Mouse (Mus musculus): ENCODE data around the gene Fbxw9. TPM values are rescaled to one million over a fixed set of nuclear protein-coding genes. Genes with fewer than 3 reads are reported as not detected.
A peak's percentile ranks its signal among the peaks of the same experiment; 100 is the strongest.

The Fbxw9 gene
- total and polyA plus RNA-seq, 3 experiments: 10.6 to 13.9 TPM; not detected in 1

GRCm38 (mm10) chr8:85035728-85036310, 24.0 kb upstream of the Fbxw9 start:
- H3K4me1 ChIP-seq (ENCODE audit: control insufficient read depth in 1 of 2, insufficient read depth in 2 of 2, low read length in 2 of 2): peaks cover 3 to 13% of the 10 kb centered on the region in 2 experiments
- peak; percentile 77 for DNase-seq (ENCODE audit: low read depth, low spot score)
- H3K36me3 ChIP-seq (ENCODE audit: control insufficient read depth in 1 of 2, insufficient read depth in 2 of 2, low read length in 2 of 2): peaks cover 5 to 25% of the 10 kb centered on the region in 2 experiments

GRCm38 (mm10) chr8:85036381-85036717, 23.5 kb upstream of the Fbxw9 start:
- no peak for DNase-seq (ENCODE audit: low read depth, low spot score)
- H3K9me3 ChIP-seq (replicated peaks; ENCODE audit: insufficient read depth, low read length): no peaks in the 10 kb centered on the region
- peak overlapping the region; percentile 96 for H3K9ac ChIP-seq (ENCODE audit: control insufficient read depth, low read depth, low read length, poor library complexity, severe bottlenecking)
- H3K4me3 ChIP-seq (ENCODE audit: control insufficient read depth in 1 of 2, insufficient read depth in 1 of 2, low read depth in 2 of 2, low read length in 2 of 2): peak overlapping the region; percentile 65 to 88
- TF ChIP-seq NRF1 (IDR thresholded peaks at IDR 0.05; ENCODE audit: insufficient read depth, low read depth, low read length, poor library complexity, severe bottlenecking) (no peak), POLR2AphosphoS2 (IDR thresholded peaks at IDR 0.05; ENCODE audit: low read length) (peak; percentile 87; the same call in 1 of the 2 replicates), RAD21 (IDR thresholded peaks at IDR 0.05; ENCODE audit: low read depth, low read length) (no peak), POLR2A (IDR thresholded peaks at IDR 0.05; ENCODE audit: control insufficient read depth in 1 of 2, insufficient read depth in 1 of 2, low read depth in 1 of 2, low read length in 2 of 2, poor library complexity in 1 of 2) (peak; percentile 27 to 84; a peak in 3 of 4 replicates), MAX (IDR thresholded peaks at IDR 0.05; ENCODE audit: low read length) (no peak), POLR2AphosphoS5 (IDR thresholded peaks at IDR 0.05; ENCODE audit: borderline replicate concordance, low read depth, low read length) (no peak), NELFE (IDR thresholded peaks at IDR 0.05; ENCODE audit: low read depth, low read length) (peak; percentile 53), TBP (IDR thresholded peaks at IDR 0.05; ENCODE audit: low read depth, low read length) (peak; percentile 97)
- H3K36me3 ChIP-seq (ENCODE audit: control insufficient read depth in 1 of 2, insufficient read depth in 2 of 2, low read length in 2 of 2): peaks cover 9 to 30% of the 10 kb centered on the region in 2 experiments
- peak overlapping the region; percentile 97 for H3K27ac ChIP-seq (ENCODE audit: control insufficient read depth, low read depth, low read length)
- peaks cover 49% of the 10 kb centered on the region for H3K79me2 ChIP-seq (ENCODE audit: control insufficient read depth, insufficient read depth, low read length, poor library complexity)
- peaks cover 3 to 15% of the 10 kb centered on the region in 2 experiments for H3K4me1 ChIP-seq (ENCODE audit: control insufficient read depth in 1 of 2, insufficient read depth in 2 of 2, low read length in 2 of 2)
- no peaks in the 10 kb centered on the region for H3K27me3 ChIP-seq (ENCODE audit: control insufficient read depth in 1 of 2, insufficient read depth in 2 of 2, low read length in 2 of 2)

More at GRCm38 (mm10) chr8:85035728-85036310, 24.0 kb upstream of the Fbxw9 start:
- Histone ChIP-seq H3K27ac (ENCODE audit: control insufficient read depth, low read depth, low read length) (peak overlapping the region; percentile 97), H3K9ac (ENCODE audit: control insufficient read depth, low read depth, low read length, poor library complexity, severe bottlenecking) (peak overlapping the region; percentile 96), H3K4me3 (ENCODE audit: control insufficient read depth in 1 of 2, insufficient read depth in 1 of 2, low read depth in 2 of 2, low read length in 2 of 2) (peak overlapping the region; percentile 65 to 88), H3K9me3 (replicated peaks; ENCODE audit: insufficient read depth, low read length) (no peaks in the 10 kb centered on the region), H3K79me2 (ENCODE audit: control insufficient read depth, insufficient read depth, low read length, poor library complexity) (peaks cover 44% of the 10 kb centered on the region), H3K27me3 (ENCODE audit: control insufficient read depth in 1 of 2, insufficient read depth in 2 of 2, low read length in 2 of 2) (no peaks in the 10 kb centered on the region)
- TF ChIP-seq POLR2AphosphoS5 (IDR thresholded peaks at IDR 0.05; ENCODE audit: borderline replicate concordance, low read depth, low read length) (0 out of 2 replicates have a peak, but pooled peaks have one; percentile 23), MEF2A (IDR thresholded peaks at IDR 0.05; ENCODE audit: extremely low read depth, insufficient replicate concordance, low read depth, low read length, poor library complexity, severe bottlenecking) (no peak), SIN3A (IDR thresholded peaks at IDR 0.05; ENCODE audit: low read length) (peak; percentile 47; the same call in 1 of the 2 replicates), TBP (IDR thresholded peaks at IDR 0.05; ENCODE audit: low read depth, low read length) (peak; percentile 80), USF1 (IDR thresholded peaks at IDR 0.05; ENCODE audit: low read depth, low read length) (peak; percentile 62), POLR2AphosphoS2 (IDR thresholded peaks at IDR 0.05; ENCODE audit: low read length) (peak; percentile 42), ZKSCAN1 (IDR thresholded peaks at IDR 0.05; ENCODE audit: low read depth, low read length) (peak; percentile 35; the same call in 1 of the 2 replicates), MAX (IDR thresholded peaks at IDR 0.05; ENCODE audit: low read length) (peak; percentile 85), MAZ (IDR thresholded peaks at IDR 0.05; ENCODE audit: low read depth, low read length) (no peak; the same call in 1 of the 2 replicates), TAL1 (IDR thresholded peaks at IDR 0.05; ENCODE audit: low read length) (no peak), EP300 (IDR thresholded peaks at IDR 0.05; ENCODE audit: low read depth in 1 of 2, low read length in 2 of 2) (no peak), MXI1 (IDR thresholded peaks at IDR 0.05; ENCODE audit: low read depth, low read length) (peak; percentile 81), MAFK (IDR thresholded peaks at IDR 0.05; ENCODE audit: borderline replicate concordance, low read depth, low read length) (no peak)
